8 mouse cellular contexts compared by ENCODE assay signal in genomic region chr15:8098774-8099749, GRCm38 (mm10). TPM values are rescaled to one million over a fixed set of nuclear protein-coding genes. Genes with fewer than 3 reads are reported as not detected.
DNase-seq lines count a peak whose midpoint lies in the region; ATAC-seq lines count a peak whose summit lies in the region.

Wdr70 (minus strand) TSS chr15:8099209.

- DNase-seq in NIH3T3 (ENCODE audit: low read depth), result peak; percentile 98
- peak; percentile 99 for DNase-seq in cerebellum, postnatal 10 days
- peak; percentile 90 to 96 for DNase-seq in frontal cortex, postnatal 10 days (ENCODE audit: low spot score in 2 of 2)
- DNase-seq in layer of hippocampus, postnatal 14 days (ENCODE audit: low spot score in 2 of 2), result peak; percentile 97 to 98
- DNase-seq in lung, postnatal 14 days, result peak; percentile 98
- DNase-seq in retina, adult 2 months (ENCODE audit: low read depth, low spot score), result peak; percentile 86
- peak; percentile 93 to 96 for DNase-seq in thymus, postnatal 36 days

- H3K4me3 ChIP-seq in hindbrain, embryonic 12.5 days, result peak within 1 kb of the TSS; percentile 87

- peak; percentile 97 for ATAC-seq in hindbrain, embryonic 12.5 days (ENCODE audit: low FRiP score)

- no peaks in the 10 kb centered on the region for H3K27me3 ChIP-seq in hindbrain, embryonic 12.5 days

- H3K9me3 ChIP-seq in hindbrain, embryonic 12.5 days (replicated peaks), result no peaks in the 10 kb centered on the region

- peak within 1 kb of the TSS; percentile 60; the same call in 1 of the 2 replicates for H3K27ac ChIP-seq in hindbrain, embryonic 12.5 days

- peaks cover 4% of the 10 kb centered on the region for H3K4me1 ChIP-seq in hindbrain, embryonic 12.5 days

- 2% methylated on average over 56 of the region's 56 CpGs for WGBS in hindbrain, embryonic 12.5 days

- peak within 1 kb of the TSS; percentile 84 for H3K9ac ChIP-seq in hindbrain, embryonic 12.5 days

- H3K4me2 ChIP-seq in hindbrain, embryonic 12.5 days (replicated peaks), result peak within 1 kb of the TSS; percentile 65

- H3K36me3 ChIP-seq in hindbrain, embryonic 12.5 days, result peaks cover 20% of the 10 kb centered on the region

RNA-seq across cellular contexts. Expression of gene Wdr70, which starts in this region (rescaled TPM):
- 64.4 and 66.4 TPM in 2 replicates for polyA plus RNA-seq in hindbrain, embryonic 12.5 days (2016; fragmentation: Nextera tagmentation; extraction: Ambion mirVana)
- 10 to 100 TPM; 33.3 to 35.1 TPM for total RNA-seq in layer of hippocampus, postnatal 14 days (2021)

Comparison
In these comparisons a context has a peak if more than half of its experiments do, and no peak if none do; other contexts are left out.
1. Peak in every context shown above with its lines: DNase-seq, ATAC-seq, H3K4me3 ChIP-seq and H3K27ac ChIP-seq.